ENCODE assay signal across 17 mouse cellular contexts in the genomic region with DNA sequence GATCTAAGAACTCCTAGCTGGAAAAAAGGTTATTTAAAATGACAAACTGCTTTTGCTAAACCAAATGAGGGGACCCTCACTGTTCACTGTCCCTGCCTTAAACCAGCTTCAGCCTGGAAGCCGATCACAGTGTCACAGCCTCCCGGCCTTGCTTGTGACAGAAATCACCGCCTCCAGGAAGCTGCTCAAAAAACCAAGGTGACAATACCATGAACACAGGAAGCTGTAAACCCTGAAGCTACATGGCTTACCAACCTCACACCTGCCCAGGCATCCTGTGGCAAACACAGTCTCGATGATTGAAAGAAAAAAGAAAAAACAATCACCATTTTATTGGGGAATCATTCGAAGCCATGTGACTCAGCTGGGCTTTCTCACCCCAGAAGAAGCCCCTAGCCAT. TPM values are rescaled to one million over a fixed set of nuclear protein-coding genes. Genes with fewer than 3 reads are reported as not detected.
DNase-seq lines count a peak whose midpoint lies in the region; ATAC-seq and TF ChIP-seq lines count a peak whose summit lies in the region.
"Had no signal": no experiment of that assay in that cellular context is flagged by ENCODE, and none has a peak within 500 bp of the region (broad histone marks: within the 10 kb centered on the region; RNA-seq: fewer than 3 reads in every experiment).

No protein-coding gene starts in this region.

- peak overlapping the region; percentile 87; the same call in 1 of the 2 replicates for H3K27ac ChIP-seq in liver, embryonic 15.5 days (replicated peaks)
- H3K27ac ChIP-seq in thymus, adult 2 months (ENCODE audit: control insufficient read depth, insufficient read depth, low read length) = peak overlapping the region; percentile 97
- H3K27ac ChIP-seq: forebrain, embryonic 15.5 days; heart, adult 2 months; hindbrain, embryonic 15.5 days had no signal

- DNase-seq in B cell, adult 2 months = peak; percentile 54 to 61
- DNase-seq in CD4-positive, CD25-positive, alpha-beta regulatory T cell, adult 2 months (ENCODE audit: low read depth, low spot score) = peak; percentile 83
- peak; percentile 72 for DNase-seq in thymus, adult 2 months
- DNase-seq in cerebellum, adult 9-11 months = no peak
- DNase-seq in kidney, postnatal 25 days = no peak
- no peak for DNase-seq in embryo, embryonic 10 days (ENCODE audit: low spot score)
- DNase-seq: adrenal gland, postnatal 10 days; cerebellum, adult 18-20 months; heart, adult 2 months; kidney, adult 9 months; lung, embryonic 14.5 days; right cerebral cortex, adult 18-20 months had no signal

- H3K4me1 ChIP-seq in liver, embryonic 15.5 days (replicated peaks) = peaks cover 94% of the 10 kb centered on the region
- H3K4me1 ChIP-seq in thymus, adult 2 months (replicated peaks; ENCODE audit: control insufficient read depth, insufficient read depth, low read length) = peaks cover 69% of the 10 kb centered on the region
- H3K4me1 ChIP-seq: forebrain, embryonic 15.5 days; hindbrain, embryonic 15.5 days had no signal

- no peaks in the 10 kb centered on the region for H3K27me3 ChIP-seq in liver, embryonic 15.5 days
- H3K27me3 ChIP-seq in thymus, adult 2 months (ENCODE audit: control insufficient read depth, insufficient read depth, low read length) = no peaks in the 10 kb centered on the region
- H3K27me3 ChIP-seq: forebrain, embryonic 15.5 days; hindbrain, embryonic 15.5 days had no signal

- TF ChIP-seq POLR2A in thymus, adult 2 months (IDR thresholded peaks at IDR 0.05; ENCODE audit: control insufficient read depth, extremely low read depth, insufficient read depth, low read length, poor library complexity) = peak; percentile 43; the same call in 1 of the 2 replicates

- no peak for ATAC-seq in liver, embryonic 15.5 days (ENCODE audit: insufficient read depth)
- ATAC-seq: forebrain, embryonic 15.5 days had no signal

- no peak for TF ChIP-seq CTCF in thymus, adult 2 months (IDR thresholded peaks at IDR 0.05; ENCODE audit: borderline replicate concordance, control insufficient read depth, extremely low read depth, insufficient read depth, low read length, poor library complexity)

- H3K36me3 ChIP-seq in liver, embryonic 15.5 days (replicated peaks) = no peaks in the 10 kb centered on the region
- no peaks in the 10 kb centered on the region for H3K36me3 ChIP-seq in thymus, adult 2 months (ENCODE audit: control insufficient read depth, insufficient read depth, low read length)
- H3K36me3 ChIP-seq: forebrain, embryonic 15.5 days; hindbrain, embryonic 15.5 days had no signal

- no peaks in the 10 kb centered on the region for H3K9me3 ChIP-seq in liver, embryonic 15.5 days (replicated peaks)
- H3K9me3 ChIP-seq: forebrain, embryonic 15.5 days; hindbrain, embryonic 15.5 days had no signal

- no peak overlapping the region for H3K4me3 ChIP-seq in liver, embryonic 15.5 days (replicated peaks)
- no peak overlapping the region for H3K4me3 ChIP-seq in thymus, adult 2 months (ENCODE audit: control insufficient read depth, insufficient read depth, low read length)
- H3K4me3 ChIP-seq: forebrain, embryonic 15.5 days; heart, adult 2 months; hindbrain, embryonic 15.5 days had no signal

- 63% methylated on average over 5 of the region's 5 CpGs for WGBS in liver, embryonic 15.5 days (ENCODE audit: insufficient replicate concordance)
- WGBS in thymus, adult 2 months = 8% methylated on average over 5 of the region's 5 CpGs

- no peak overlapping the region for H3K9ac ChIP-seq in liver, embryonic 15.5 days
- H3K9ac ChIP-seq: forebrain, embryonic 15.5 days; hindbrain, embryonic 15.5 days; lung, embryonic 14.5 days had no signal

- no peak overlapping the region for H3K4me2 ChIP-seq in liver, embryonic 15.5 days
- H3K4me2 ChIP-seq: forebrain, embryonic 15.5 days; hindbrain, embryonic 15.5 days; lung, embryonic 14.5 days had no signal

RNA-seq across cellular contexts. Expression of a gene that starts 39.5 kb away (rescaled TPM):
- polyA plus RNA-seq in liver, embryonic 15.5 days (2015; fragmentation: Nextera tagmentation; extraction: Ambion mirVana) = 19.4 and 21.6 TPM in 2 replicates
- 47.0 and 49.1 TPM in 2 replicates for polyA plus RNA-seq in thymus, adult 2 months (2012; rRNA removed)

RNA-seq across cellular contexts. Expression of a gene that starts 39.6 kb away (rescaled TPM):
- 29.9 and 34.7 TPM in 2 replicates for polyA plus RNA-seq in liver, embryonic 15.5 days (2015; fragmentation: Nextera tagmentation; extraction: Ambion mirVana)
- polyA plus RNA-seq in thymus, adult 2 months (2012; rRNA removed) = 28.5 and 35.6 TPM in 2 replicates

RNA-seq across cellular contexts. Expression of a gene that starts 54.0 kb away (rescaled TPM):
- 0.31 TPM in 1 of 2 replicates, not detected in the other for polyA plus RNA-seq in liver, embryonic 15.5 days (2015; fragmentation: Nextera tagmentation; extraction: Ambion mirVana)
- polyA plus RNA-seq in thymus, adult 2 months (2012; rRNA removed) = not detected in 2 replicates
- polyA plus RNA-seq: forebrain, embryonic 15.5 days; heart, adult 2 months; hindbrain, embryonic 15.5 days; large intestine, adult 2 months; testis, adult 2 months had no signal

Comparison
In these comparisons a context has a peak if more than half of its experiments do, and no peak if none do; other contexts are left out.
1. DNase-seq: peak in B cell, adult 2 months (2 of 2), CD4-positive, CD25-positive, alpha-beta regulatory T cell, adult 2 months (single experiment) and thymus, adult 2 months (single experiment); none in cerebellum, adult 9-11 months (single experiment), kidney, postnatal 25 days (0 of 2) and embryo, embryonic 10 days (single experiment).